17 mouse cellular contexts compared by ENCODE assay signal in the genomic region with DNA sequence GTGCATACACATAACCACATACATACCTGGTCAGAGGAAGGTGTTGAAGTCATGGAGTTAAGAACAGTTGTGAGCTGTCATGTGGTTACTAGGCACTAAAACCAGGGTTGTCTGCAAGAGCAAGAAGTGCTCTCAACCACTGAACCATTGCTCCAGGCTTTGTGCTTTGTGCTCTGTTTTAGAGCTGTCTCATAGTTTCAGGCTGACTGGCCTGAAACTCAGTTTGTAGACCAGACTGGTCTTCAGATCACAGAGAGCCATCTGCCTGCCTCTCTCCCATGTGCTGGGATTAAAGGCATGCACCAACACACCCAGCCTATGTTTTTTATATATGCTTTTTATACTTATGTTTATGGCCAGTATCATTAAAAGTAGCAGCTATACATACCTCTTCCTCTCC. TPM values are rescaled to one million over a fixed set of nuclear protein-coding genes. Genes with fewer than 3 reads are reported as not detected.
"Had no signal": no experiment of that assay in that cellular context is flagged by ENCODE, and none has a peak within 500 bp of the region (broad histone marks: within the 10 kb centered on the region; RNA-seq: fewer than 3 reads in every experiment).

No protein-coding gene starts in this region.

- H3K4me1 ChIP-seq: midbrain, embryonic 13.5 days; midbrain, embryonic 15.5 days; neural tube, embryonic 12.5 days; stomach, embryonic 15.5 days had no signal

- DNase-seq: lung, adult 18-20 months; lung, embryonic 14.5 days; lung, postnatal 10 days; right cerebral cortex, postnatal 14 days; thymus, adult 2 months; thymus, postnatal 25 days; thymus, postnatal 4 days had no signal

- ATAC-seq: midbrain, embryonic 13.5 days; midbrain, embryonic 15.5 days had no signal

- H3K4me3 ChIP-seq: megakaryocyte, embryonic 14.5 days; midbrain, embryonic 13.5 days; midbrain, embryonic 15.5 days; neural tube, embryonic 12.5 days; stomach, embryonic 15.5 days had no signal

- H3K9ac ChIP-seq: lung, embryonic 14.5 days; midbrain, embryonic 13.5 days; midbrain, embryonic 15.5 days; neural tube, embryonic 12.5 days; stomach, embryonic 15.5 days had no signal

- H3K36me3 ChIP-seq: stomach, embryonic 15.5 days had no signal

- H3K9me3 ChIP-seq: megakaryocyte, embryonic 14.5 days; midbrain, embryonic 13.5 days; midbrain, embryonic 15.5 days; neural tube, embryonic 12.5 days; stomach, embryonic 15.5 days had no signal

- H3K27ac ChIP-seq: macrophage; midbrain, embryonic 13.5 days; midbrain, embryonic 15.5 days; neural tube, embryonic 12.5 days; stomach, embryonic 15.5 days; stomach, postnatal 0 days had no signal

- H3K4me2 ChIP-seq: lung, embryonic 14.5 days; midbrain, embryonic 11.5 days; midbrain, embryonic 13.5 days; midbrain, embryonic 15.5 days; neural tube, embryonic 12.5 days; stomach, embryonic 15.5 days had no signal

- H3K27me3 ChIP-seq: megakaryocyte, embryonic 14.5 days; midbrain, embryonic 13.5 days; midbrain, embryonic 15.5 days; neural tube, embryonic 12.5 days; stomach, embryonic 15.5 days had no signal

RNA-seq across cellular contexts. Expression of a gene that starts 58.7 kb away (rescaled TPM):
- total RNA-seq: megakaryocyte progenitor cell, adult 5-6 weeks; monocyte, adult 5-6 weeks had no signal
- polyA plus RNA-seq: macrophage had no signal
